Mouse (Mus musculus) liver, postnatal 0 days (tissue): Measurements from ENCODE around the gene Fbxl3.

ENCODE experiments used
- CTCF ChIP-seq: sonication (generic); IDR thresholded peaks from 2 replicates; pipeline ENCODE4 v1.5.1; 2016; ENCODE audit warnings: antibody characterized with exemption, low read depth
- EP300 ChIP-seq: IDR thresholded peaks from 2 replicates; pipeline ENCODE4 v1.6.1; 2016; ENCODE audit warnings: antibody characterized with exemption, low read depth, mild to moderate bottlenecking

- TF ChIP-seq EP300 (no peak), CTCF (no peak)
These were observed 21.9 kb downstream of the Fbxl3 start for GRCm38 (mm10) chr14:103077272-103078005.
